Mouse (Mus musculus): ENCODE results near the gene Vapa. TPM values are rescaled to one million over a fixed set of nuclear protein-coding genes. Genes with fewer than 3 reads are reported as not detected.
"Not testable (repeated sequence)": the region's sequence is repeated elsewhere in the genome, so short reads cannot be mapped to it uniquely, and the experiment has no call there.

Vapa gene
- polyA plus RNA-seq, 1 experiment from 2014 or later = 171 TPM

GRCm38 (mm10) chr17:65557212-65557611 lies 56.1 kb downstream of the Vapa start:
- no peak overlapping the region for H3K4me3 ChIP-seq
- no peak overlapping the region for H3K27ac ChIP-seq (replicated peaks)
- no peaks in the 10 kb centered on the region for H3K36me3 ChIP-seq (replicated peaks)
- H3K27me3 ChIP-seq (replicated peaks; ENCODE audit: low read depth, poor library complexity, severe bottlenecking) = no peaks in the 10 kb centered on the region
- no peaks in the 10 kb centered on the region for H3K9me3 ChIP-seq
- 81% methylated on average over 6 of the region's 6 CpGs for WGBS
- no peak for DNase-seq (ENCODE audit: low spot score)
- H3K4me1 ChIP-seq = no peaks in the 10 kb centered on the region

GRCm38 (mm10) chr17:65556798-65557197 lies 56.6 kb downstream of the Vapa start:
- Histone ChIP-seq H3K4me3 (no peak overlapping the region), H3K36me3 (replicated peaks) (no peaks in the 10 kb centered on the region), H3K27me3 (replicated peaks; ENCODE audit: low read depth, poor library complexity, severe bottlenecking) (no peaks in the 10 kb centered on the region), H3K9me3 (no peaks in the 10 kb centered on the region), H3K4me1 (no peaks in the 10 kb centered on the region), H3K27ac (replicated peaks) (no peak overlapping the region)
- 74% methylated on average over 10 of the region's 10 CpGs for WGBS
- DNase-seq (ENCODE audit: low spot score) = no peak

GRCm38 (mm10) chr17:65552426-65552997 lies 60.8 kb downstream of the Vapa start:
- Histone ChIP-seq H3K9me3 (no peaks in the 10 kb centered on the region), H3K27ac (replicated peaks) (no peak overlapping the region), H3K36me3 (replicated peaks) (no peaks in the 10 kb centered on the region), H3K4me1 (no peaks in the 10 kb centered on the region), H3K27me3 (replicated peaks; ENCODE audit: low read depth, poor library complexity, severe bottlenecking) (no peaks in the 10 kb centered on the region), H3K4me3 (no peak overlapping the region)
- 86% methylated on average over 12 of the region's 12 CpGs for WGBS
- no peak for DNase-seq (ENCODE audit: low spot score)

- Histone ChIP-seq H3K36me3 (replicated peaks) (no peaks in the 10 kb centered on the region), H3K4me3 (no peak overlapping the region), H3K4me1 (no peaks in the 10 kb centered on the region), H3K27me3 (replicated peaks; ENCODE audit: low read depth, poor library complexity, severe bottlenecking) (no peaks in the 10 kb centered on the region), H3K27ac (replicated peaks) (no peak overlapping the region), H3K9me3 (no peaks in the 10 kb centered on the region)
- no peak for DNase-seq (ENCODE audit: low spot score)
- 91% methylated on average over 4 of the region's 4 CpGs for WGBS
These were observed 63.0 kb downstream of the Vapa start for GRCm38 (mm10) chr17:65550357-65550756.

- DNase-seq (ENCODE audit: low spot score) = no peak
- Histone ChIP-seq H3K27me3 (replicated peaks; ENCODE audit: low read depth, poor library complexity, severe bottlenecking) (no peaks in the 10 kb centered on the region), H3K9me3 (no peaks in the 10 kb centered on the region), H3K27ac (replicated peaks) (no peak overlapping the region), H3K4me3 (no peak overlapping the region), H3K36me3 (replicated peaks) (no peaks in the 10 kb centered on the region), H3K4me1 (no peaks in the 10 kb centered on the region)
- 80% methylated on average over 18 of the region's 18 CpGs for WGBS
These were observed 64.5 kb downstream of the Vapa start for GRCm38 (mm10) chr17:65548698-65549365.

- WGBS = 89% methylated on average over 4 of the region's 4 CpGs
- H3K4me1 ChIP-seq; H3K9me3 ChIP-seq; H3K27me3 ChIP-seq (replicated peaks; ENCODE audit: low read depth, poor library complexity, severe bottlenecking); H3K4me3 ChIP-seq; DNase-seq (ENCODE audit: low spot score); H3K27ac ChIP-seq (replicated peaks); H3K36me3 ChIP-seq (replicated peaks): not testable (repeated sequence)
These were observed 67.1 kb downstream of the Vapa start for GRCm38 (mm10) chr17:65546221-65546620.

- Histone ChIP-seq H3K27me3 (replicated peaks; ENCODE audit: low read depth, poor library complexity, severe bottlenecking) (peaks cover 11% of the 10 kb centered on the region; the same call in 1 of the 2 replicates), H3K27ac (replicated peaks) (no peak within 1 kb of the TSS), H3K36me3 (replicated peaks) (no peaks in the 10 kb centered on the region), H3K4me3 (peak within 1 kb of the TSS; percentile 53), H3K4me1 (0 out of 2 replicates have a peak, but pooled peaks cover 5% of the 10 kb centered on the region), H3K9me3 (no peaks in the 10 kb centered on the region)
- peak; percentile 52 for DNase-seq (ENCODE audit: low spot score)
- 17% methylated on average over 26 of the region's 26 CpGs for WGBS
These were observed 72.7 kb downstream of the Vapa start, which contains the start of gene Tmem232 for GRCm38 (mm10) chr17:65540441-65541272. Gene Tmem232, minus strand, starts transcription at chr17:65540782.

GRCm38 (mm10) chr17:65536156-65536555 lies 77.2 kb downstream of the Vapa start:
- no peaks in the 10 kb centered on the region for H3K9me3 ChIP-seq
- 21% methylated on average over 3 of the region's 3 CpGs for WGBS

GRCm38 (mm10) chr17:65532381-65532780 lies 81.0 kb downstream of the Vapa start:
- DNase-seq (ENCODE audit: low spot score); H3K9me3 ChIP-seq; H3K36me3 ChIP-seq (replicated peaks); H3K4me1 ChIP-seq; H3K27me3 ChIP-seq (replicated peaks; ENCODE audit: low read depth, poor library complexity, severe bottlenecking); H3K27ac ChIP-seq (replicated peaks); H3K4me3 ChIP-seq: not testable (repeated sequence)

More at GRCm38 (mm10) chr17:65536156-65536555, 77.2 kb downstream of the Vapa start:
- H3K4me1 ChIP-seq = 0 out of 2 replicates have a peak, but pooled peaks cover 5% of the 10 kb centered on the region
- no peak overlapping the region for H3K27ac ChIP-seq (replicated peaks)
- peak; percentile 45 for DNase-seq (ENCODE audit: low spot score)
- H3K27me3 ChIP-seq (replicated peaks; ENCODE audit: low read depth, poor library complexity, severe bottlenecking) = peaks cover 11% of the 10 kb centered on the region; the same call in 1 of the 2 replicates
- H3K4me3 ChIP-seq = no peak overlapping the region
- H3K36me3 ChIP-seq (replicated peaks) = no peaks in the 10 kb centered on the region

Other genes with a start within 250 kb of the Vapa start
- not detected in 2 replicates for gene Tmem232, start 72.8 kb downstream of the Vapa start, polyA plus RNA-seq (2016; fragmentation: Nextera tagmentation; extraction: Ambion mirVana)
- 0.07 TPM in 1 of 2 replicates, not detected in the other for gene Txndc2, start 28.6 kb upstream of the Vapa start, polyA plus RNA-seq (2016; fragmentation: Nextera tagmentation; extraction: Ambion mirVana)
- 54.6 and 58.7 TPM in 2 replicates for gene Rab31, start 159.2 kb upstream of the Vapa start, polyA plus RNA-seq (2016; fragmentation: Nextera tagmentation; extraction: Ambion mirVana)
- gene Ppp4r1, start 169.0 kb upstream of the Vapa start, polyA plus RNA-seq (2016; fragmentation: Nextera tagmentation; extraction: Ambion mirVana) = 61.4 and 67.4 TPM in 2 replicates

Data from embryonic facial prominence, embryonic 10.5 days (tissue).